Mouse (Mus musculus) hindbrain, embryonic 16.5 days (tissue): Measurements from ENCODE around the gene Specc1l. TPM values are rescaled to one million over a fixed set of nuclear protein-coding genes. Genes with fewer than 3 reads are reported as not detected.

Experiments used
- polyA plus RNA-seq: library from polyadenylated mRNA; unstranded; fragments of >200 nt; fragmentation: Nextera tagmentation; extraction: Ambion mirVana; gene quantifications from 2 replicates; pipeline ENCODE4 v1.2.1, GENCODE M21; 2015

Gene Specc1l
- polyA plus RNA-seq, 1 experiment from 2014 or later, result 24.7 TPM

Other genes with a start within 250 kb of the Specc1l start
- 87.3 and 96.0 TPM in 2 replicates for gene Gnaz, start 244.9 kb upstream of the Specc1l start, polyA plus RNA-seq
- gene Rsph14, start 179.5 kb upstream of the Specc1l start, polyA plus RNA-seq, result 0.49 and 0.81 TPM in 2 replicates
- gene Rab36, start 175.0 kb upstream of the Specc1l start, polyA plus RNA-seq, result 19.5 and 22.2 TPM in 2 replicates
- 11.5 and 13.6 TPM in 2 replicates for gene Bcr, start 151.5 kb upstream of the Specc1l start, polyA plus RNA-seq
- gene Adora2a, start 104.8 kb downstream of the Specc1l start, polyA plus RNA-seq, result 3.6 and 4.6 TPM in 2 replicates
- 0.36 and 0.39 TPM in 2 replicates for gene Upb1, start 189.0 kb downstream of the Specc1l start, polyA plus RNA-seq